Mouse (Mus musculus) gastrocnemius, postnatal 4 days (tissue): Measurements from ENCODE around the gene Tdrd6. TPM values are rescaled to one million over a fixed set of nuclear protein-coding genes. Genes with fewer than 3 reads are reported as not detected.

Source experiments
- DNase-seq, 2 experiments: peaks; one replicate each; pipeline ENCODE4 v3.0.0; 2021 to 2022; ENCODE audit warnings: low spot score in 2 of 2, mixed read lengths in 2 of 2
- total RNA-seq, 2 experiments: library from RNA; stranded (reverse); gene quantifications; 2 replicates each; pipeline ENCODE4 v1.2.3; 2021

The Tdrd6 gene
- total RNA-seq, 2 experiments from 2014 or later: 0.10 to 0.34 TPM

GRCm38 (mm10) chr17:43619156-43619555 is 10.9 kb downstream of the Tdrd6 start:
- DNase-seq: no peak

DNA sequence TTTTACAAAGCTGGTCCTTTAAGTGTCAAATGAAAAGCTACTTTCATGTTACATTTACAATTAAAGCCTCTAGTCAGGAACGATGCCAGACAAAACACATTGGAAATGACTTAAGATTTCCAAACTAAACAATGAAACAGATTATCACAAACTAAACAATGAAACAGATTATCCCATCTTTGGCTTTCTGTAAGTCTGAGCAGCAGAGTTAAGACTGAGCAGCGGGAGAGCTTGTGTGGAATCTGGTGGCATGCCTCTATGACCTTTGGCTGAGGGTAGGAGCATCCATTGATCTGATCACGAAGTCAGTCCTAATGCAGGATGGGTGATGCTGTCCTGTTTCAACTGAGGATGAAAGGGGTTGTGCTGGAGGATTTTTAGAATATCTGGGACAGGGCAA is 17.9 kb downstream of the Tdrd6 start:
- no peak for DNase-seq

DNA sequence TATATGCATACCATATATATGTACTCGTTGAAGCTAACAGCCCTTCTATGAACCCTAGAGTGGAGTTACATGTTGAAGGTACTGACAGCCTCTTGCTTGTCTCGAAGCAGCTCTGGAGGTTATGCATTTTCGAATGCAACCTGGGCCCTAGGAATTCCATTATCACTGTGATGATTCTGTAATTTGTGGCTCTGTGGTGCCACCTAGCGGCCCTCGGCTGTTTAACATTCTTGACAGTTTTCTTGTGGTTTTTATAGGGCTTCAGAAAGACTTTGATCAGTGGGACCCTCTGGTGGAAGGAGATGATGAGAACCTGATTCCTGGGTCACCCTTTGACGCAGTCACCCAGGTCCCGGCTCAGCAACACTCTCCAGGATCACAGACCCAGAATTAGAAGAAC is 18.5 kb downstream of the Tdrd6 start:
- DNase-seq: no peak

DNA sequence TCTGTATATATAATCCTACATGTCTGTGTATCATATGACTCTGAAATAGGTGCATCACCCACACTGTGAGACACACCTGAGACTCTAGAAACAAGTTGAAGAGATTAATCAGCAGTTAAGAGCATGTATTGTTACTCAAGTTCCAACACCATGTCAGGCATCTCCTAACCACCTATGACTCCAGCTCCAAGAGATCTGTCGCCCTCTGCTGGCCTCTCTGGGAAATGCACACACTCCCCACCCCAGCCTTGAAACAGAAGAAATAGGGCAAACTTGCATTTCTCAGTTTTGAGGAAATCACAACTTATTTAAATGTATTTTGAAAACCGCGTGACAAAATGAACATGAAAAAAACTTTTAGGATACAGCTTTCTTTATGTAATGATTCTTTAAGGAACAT is 23.4 kb downstream of the Tdrd6 start:
- peak; percentile 57 to 70 for DNase-seq

DNA sequence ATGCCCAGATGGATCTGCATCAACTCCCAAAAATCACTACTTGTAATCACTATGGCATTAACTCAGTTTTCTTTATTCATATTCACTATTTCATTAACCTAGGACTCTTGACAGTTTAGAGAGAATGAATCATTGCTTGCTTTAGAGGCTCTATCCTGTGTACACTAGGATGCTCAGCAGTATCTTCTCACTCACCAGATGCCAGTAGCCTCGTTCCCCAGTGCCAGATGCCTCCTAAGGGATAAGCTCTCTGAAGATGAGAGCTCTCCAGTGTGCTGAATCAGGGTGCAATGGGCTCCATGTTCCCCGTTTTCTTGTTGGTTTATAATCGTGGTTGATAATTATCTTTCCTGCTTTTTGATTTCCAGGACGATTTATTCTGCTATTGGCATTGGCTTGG is 31.4 kb downstream of the Tdrd6 start:
- DNase-seq: no peak

DNA sequence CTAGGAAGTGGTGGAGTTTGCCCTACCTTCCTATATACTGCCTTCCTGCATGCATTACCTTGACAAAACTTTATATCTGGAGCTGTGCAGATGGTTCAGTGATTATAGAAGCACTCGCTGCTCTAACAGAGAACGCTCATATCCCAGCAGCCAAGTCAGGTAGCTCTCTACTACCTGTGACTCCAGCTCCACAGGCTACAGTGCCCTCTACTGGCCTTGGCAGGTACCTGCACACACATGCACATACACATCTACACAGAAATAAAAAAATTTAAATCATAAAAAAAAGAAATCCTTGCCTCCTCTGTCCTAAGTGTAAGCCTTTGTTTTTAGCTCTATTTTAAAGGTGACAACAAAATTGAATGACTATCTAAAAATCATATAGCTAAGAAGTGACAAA is 32.4 kb downstream of the Tdrd6 start:
- DNase-seq: no peak

- DNase-seq: no peak
Observed at GRCm38 (mm10) chr17:43592296-43593291, 37.5 kb downstream of the Tdrd6 start.

- DNase-seq: no peak
Observed at GRCm38 (mm10) chr17:43590531-43590930, 39.6 kb downstream of the Tdrd6 start.

DNA sequence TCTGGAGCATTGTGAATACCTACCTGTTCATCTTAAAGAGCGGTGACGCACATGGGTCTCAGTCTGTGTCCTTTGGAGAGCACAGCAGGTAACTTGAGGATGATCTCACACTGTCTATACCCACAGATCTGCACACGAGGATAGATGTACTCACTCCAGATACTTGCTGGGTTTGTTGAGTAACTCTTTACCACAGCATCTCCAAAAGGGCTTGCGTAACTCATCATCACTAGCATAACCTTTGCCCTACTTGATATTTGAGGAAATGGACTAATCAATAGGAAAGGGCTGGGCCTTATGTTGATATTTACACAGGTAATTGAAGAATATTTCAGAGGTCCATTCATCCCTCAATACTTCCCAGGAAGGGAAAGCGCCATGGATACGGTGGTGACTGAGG is 40.3 kb downstream of the Tdrd6 start:
- no peak for DNase-seq

DNA sequence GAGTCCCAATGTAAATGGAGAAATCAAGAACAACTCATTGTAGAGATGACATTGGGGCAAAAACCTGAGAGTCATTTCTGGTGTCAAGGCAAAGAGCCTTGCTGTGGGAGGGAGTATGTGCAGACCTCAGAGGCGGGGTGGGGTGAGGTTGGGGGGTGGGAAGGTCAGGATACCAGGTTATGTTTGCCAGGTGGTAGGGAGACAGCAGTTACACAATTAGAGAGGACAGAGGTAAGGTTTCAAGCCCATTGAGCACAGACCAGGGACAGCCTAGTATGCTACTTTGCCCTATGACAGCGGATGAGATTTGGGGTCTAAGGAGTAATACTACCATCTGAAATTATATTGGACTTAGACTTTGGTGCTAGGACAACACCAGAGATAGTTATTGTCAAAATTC is 42.8 kb downstream of the Tdrd6 start:
- no peak for DNase-seq

- DNase-seq: no peak
Observed at GRCm38 (mm10) chr17:43584771-43585170, 45.3 kb downstream of the Tdrd6 start.

DNA sequence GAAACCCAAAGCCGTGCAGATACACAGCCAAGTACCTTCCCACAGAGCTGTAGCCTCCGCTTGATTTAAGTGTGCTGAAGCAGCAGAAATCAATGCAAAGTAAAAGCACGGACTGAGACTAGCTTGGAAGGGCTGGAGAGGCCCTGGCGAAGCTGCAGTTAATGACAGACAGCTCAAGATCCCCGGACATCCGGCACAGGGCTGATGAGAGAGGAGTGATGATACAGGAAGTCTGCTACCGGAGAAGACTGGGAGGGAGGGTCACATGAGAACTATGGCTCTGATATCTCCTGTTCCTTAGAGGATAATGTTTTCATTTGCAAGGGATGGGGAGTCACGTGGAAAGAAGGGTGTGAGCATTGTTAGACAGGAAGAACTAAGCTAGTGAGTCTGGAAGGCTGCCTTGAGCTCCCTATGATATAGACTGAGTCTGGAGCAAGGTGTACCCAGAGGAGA is 49.1 kb downstream of the Tdrd6 start:
- DNase-seq: peak; percentile 18 to 27

- no peak for DNase-seq
Observed at GRCm38 (mm10) chr17:43580456-43580855, 49.6 kb downstream of the Tdrd6 start.

- DNase-seq: no peak
Observed at GRCm38 (mm10) chr17:43573624-43574073, 56.5 kb downstream of the Tdrd6 start.

DNA sequence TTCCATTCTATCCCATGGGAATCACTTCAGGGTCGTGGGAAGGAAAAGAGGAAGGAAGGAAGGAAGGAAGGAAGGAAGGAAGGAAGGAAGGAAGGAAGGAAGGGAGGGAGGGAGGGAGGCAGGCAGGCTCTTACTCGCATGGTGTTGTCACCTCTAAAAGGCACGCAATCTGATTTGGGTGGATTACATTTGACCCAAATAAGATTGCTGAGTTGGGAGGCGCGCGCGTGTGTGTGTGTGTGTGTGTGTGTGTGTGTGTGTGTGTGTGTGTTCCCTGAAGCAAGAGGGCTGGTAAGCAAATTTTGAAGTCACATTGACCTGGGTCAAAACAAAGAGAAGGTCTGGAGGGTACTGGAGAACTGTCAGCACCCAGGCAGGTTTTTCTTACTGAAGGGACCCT is 60.8 kb downstream of the Tdrd6 start:
- no peak for DNase-seq

GRCm38 (mm10) chr17:43567992-43568888 is 61.9 kb downstream of the Tdrd6 start, which contains the start of gene Pla2g7:
TSS of gene Pla2g7 (plus strand) at chr17:43568098.
- peak in 1 of 2 experiments; percentile 39 for DNase-seq

GRCm38 (mm10) chr17:43567593-43567991 is 62.5 kb downstream of the Tdrd6 start:
- DNase-seq: no peak
